Mouse (Mus musculus): ENCODE measurements around the gene Ndufs3.
A peak's percentile ranks its signal among the peaks of the same experiment; 100 is the strongest.

Ndufs3 gene

DNA sequence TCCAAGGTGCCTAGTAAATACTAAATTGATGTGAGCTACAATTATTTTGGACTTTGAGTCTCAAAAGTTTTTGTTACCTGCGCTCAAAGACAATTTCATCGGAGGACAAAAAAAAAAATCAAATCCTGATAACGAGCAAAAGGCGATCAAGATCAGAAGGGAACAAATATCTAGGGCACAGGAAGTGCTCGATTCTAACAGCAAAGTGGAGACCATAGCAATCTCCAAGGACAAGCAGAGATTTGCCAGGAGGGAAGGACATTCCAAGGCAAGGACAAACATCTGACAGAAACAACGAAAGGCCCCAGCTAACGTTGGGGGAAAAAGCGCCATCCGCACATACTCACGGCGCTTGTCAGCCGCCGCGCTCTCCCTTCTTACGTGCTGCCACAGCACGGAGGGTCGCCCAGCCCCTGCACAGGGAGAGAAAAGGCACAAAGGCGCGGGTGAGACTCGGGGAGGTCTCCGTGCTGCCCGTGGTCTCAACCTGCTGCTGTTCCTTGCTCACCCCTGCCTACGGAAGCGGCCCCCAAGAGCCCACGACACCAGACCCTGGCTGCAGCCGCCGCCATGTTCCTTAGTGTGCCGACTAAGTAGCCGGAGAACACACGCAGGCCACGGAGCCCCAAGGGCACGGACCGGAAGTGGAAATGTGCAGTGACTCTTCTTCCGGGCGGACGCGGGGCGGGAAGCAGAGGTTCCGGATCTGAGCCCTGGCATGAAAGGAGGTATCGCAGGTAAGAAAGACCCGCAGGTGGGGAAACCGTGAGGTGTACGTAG lies at the start of gene Ndufs3, which contains the start of gene Kbtbd4:
Gene Ndufs3, minus strand, starts transcription at position 752 of the 780 bp plus-strand sequence.
Gene Kbtbd4, plus strand, starts transcription at position 665 of the 780 bp plus-strand sequence.
- DNase-seq (ENCODE audit: low spot score in 2 of 2) = peak; percentile 82 to 87

DNA sequence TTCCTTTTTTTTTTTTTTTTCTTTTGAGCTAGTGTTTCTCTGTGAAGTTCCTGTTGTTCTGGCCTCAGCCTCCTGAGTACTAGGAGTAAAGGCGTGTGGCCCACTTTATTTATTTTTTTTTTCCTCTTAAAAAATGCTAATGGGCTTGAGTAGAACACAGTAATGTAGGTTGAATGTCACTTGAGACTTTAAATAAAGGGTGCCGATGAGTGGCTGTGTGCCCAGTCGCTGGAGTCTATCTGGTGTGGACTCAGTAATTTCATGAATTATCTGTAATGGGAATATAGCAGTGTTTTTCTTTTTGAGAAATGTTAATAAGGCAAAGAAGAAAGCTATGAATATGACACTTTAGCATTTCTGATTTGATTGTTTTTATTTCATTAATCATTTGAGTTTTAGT lies 48.8 kb upstream of the Ndufs3 start:
- DNase-seq (ENCODE audit: low spot score in 2 of 2) = no peak

- DNase-seq (ENCODE audit: low spot score in 2 of 2) = no peak
These were observed 46.1 kb upstream of the Ndufs3 start for GRCm38 (mm10) chr2:90950582-90951194.

DNA sequence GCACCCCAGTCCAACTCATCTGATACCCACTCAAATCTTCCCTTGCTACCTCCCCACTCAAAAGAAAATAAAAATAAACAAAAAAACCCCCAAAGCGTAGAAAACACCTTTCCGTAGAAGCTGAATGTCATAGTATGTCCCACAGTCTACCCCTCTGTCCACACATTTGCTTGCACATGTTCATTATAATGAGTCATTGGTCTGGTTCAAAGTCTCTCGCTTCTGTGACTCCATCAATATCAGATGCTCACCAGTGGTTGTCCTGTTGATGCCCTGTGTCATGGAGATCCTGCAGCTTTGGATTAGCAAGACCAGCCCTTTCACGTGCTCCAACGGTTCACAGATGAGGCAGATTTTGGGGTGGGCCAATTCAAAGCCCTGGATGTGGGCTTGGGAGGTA lies 45.5 kb upstream of the Ndufs3 start:
- DNase-seq (ENCODE audit: low spot score in 2 of 2) = no peak

DNA sequence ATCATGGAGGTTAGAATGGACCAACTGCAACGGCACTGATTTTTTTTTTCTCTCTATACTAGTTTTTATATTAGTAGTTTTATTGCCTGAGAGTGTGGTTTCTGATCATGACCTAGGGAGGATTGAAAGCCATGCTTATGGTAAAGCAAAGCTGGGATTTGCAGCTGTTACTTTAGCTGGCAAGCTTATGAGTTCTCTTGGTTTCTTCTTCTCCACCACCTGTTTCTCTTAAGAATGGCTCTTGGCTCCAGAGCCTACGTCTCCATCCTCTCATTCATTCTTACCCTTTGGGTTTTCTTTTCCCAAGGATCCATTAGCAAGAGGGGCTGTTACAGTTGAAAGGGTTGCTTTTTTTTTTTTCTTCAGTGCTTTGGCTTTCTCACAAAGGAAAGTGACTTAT lies 37.1 kb upstream of the Ndufs3 start:
- DNase-seq (ENCODE audit: low spot score in 2 of 2) = no peak

DNA sequence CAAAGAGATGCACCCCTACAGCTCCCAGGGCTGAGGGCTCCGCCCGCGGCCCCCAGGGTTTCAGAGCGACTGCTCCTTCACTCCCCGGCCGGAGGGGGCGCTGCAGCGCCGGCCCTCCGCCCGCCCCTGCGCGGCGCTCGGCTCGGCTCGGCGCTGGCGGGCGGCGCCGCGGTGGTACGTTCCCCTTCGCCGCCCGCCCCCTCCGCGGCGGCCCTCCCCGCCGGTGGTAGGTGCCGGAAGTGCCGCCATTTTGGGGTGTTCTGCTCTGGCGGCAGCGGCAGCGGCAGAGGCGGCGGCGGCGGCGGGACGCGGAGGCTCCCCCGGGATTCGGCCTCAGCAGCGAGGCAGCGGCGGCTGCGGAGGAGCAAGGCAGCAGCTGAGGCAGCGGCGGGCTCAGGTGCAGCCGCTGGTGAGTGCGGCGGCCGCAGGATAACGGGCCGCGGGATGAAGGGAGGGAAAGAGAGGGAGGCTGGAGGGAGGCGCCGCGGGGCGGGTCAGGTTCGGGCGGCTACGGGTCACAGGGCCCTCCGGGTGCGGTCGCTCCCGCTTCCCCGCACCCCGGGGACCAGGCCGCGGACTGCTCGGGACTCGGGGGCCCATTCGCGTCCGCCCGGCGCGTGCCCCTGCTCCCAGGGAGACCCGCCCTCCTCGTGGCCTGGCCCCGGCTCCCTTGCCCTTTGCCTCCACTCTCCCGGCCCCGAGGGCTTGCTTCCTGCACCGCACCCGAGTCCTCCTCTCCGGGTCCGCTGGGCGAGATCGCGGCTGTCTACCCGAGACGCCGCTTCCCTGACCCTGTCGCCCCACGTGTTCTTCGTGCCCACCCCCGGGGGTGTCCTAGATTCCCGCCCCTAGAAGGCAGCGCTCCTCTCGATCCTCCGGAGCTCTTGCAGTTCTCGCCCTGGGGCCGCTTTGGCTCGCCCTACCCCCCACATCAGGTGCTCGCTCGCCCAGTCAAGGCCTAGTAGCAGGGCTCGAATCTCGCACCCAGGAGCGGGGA lies 35.9 kb upstream of the Ndufs3 start, which contains the start of gene Celf1:
Gene Celf1, plus strand, starts transcription at position 150 of the 997 bp plus-strand sequence.
- peak; percentile 70 to 83 for DNase-seq (ENCODE audit: low spot score in 2 of 2)

DNA sequence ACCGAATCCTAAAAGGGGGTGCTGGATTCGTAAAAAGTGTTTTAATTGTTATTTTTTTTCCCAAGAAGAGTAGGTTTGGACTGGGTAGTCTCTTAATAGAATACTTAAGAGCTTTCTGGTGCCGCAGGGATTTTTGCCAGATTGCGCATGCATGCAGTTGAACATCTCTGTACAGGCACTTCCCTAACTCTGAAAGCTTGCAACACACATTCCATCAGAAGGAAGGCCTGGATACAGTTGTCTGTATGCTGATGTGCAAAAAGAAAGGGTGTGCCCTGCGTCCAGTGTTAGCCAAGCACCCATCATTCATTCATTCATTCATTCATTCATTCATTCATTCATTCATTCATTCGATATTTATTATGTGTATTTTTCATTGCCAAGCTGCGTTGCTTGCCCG lies 35.1 kb upstream of the Ndufs3 start:
- DNase-seq (ENCODE audit: low spot score in 2 of 2) = no peak

DNA sequence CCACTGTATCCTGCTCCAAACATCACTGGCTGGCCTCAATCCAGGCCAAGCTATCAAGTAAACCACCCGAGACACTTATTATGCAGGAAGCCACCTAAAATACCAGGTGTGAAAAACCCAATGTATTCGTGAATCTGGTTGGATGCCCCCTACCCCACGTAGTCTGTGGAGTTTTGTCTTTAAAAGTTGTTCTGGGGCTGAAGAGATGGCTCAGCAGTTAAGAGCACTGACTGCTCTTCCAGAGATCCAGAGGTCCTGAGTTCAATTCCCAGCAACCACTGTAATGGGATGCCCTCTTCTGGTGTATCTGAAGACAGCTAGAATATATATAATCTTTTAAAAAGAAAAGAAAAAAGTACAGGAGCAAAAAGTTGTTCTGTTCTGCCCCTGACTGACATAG lies 33.7 kb upstream of the Ndufs3 start:
- no peak for DNase-seq (ENCODE audit: low spot score in 2 of 2)

DNA sequence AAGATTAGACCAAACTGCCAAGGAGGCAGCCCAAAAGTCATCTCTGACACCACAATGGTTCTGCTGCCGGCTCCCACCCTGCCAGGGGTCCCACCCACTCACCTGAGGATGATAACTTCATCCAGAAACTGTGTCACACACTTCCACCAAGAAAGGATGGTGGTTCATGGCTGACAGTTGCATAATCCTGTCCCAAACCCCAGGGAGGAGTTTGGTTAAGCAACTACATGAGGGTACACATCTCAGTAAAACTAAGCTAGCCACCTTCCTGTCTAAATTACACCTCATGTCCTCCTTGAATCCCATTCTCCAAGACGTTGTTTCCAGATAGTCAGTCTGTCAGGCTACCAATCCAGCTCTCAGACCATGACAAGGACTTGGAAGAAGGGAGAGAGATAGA lies 27.6 kb upstream of the Ndufs3 start:
- no peak for DNase-seq (ENCODE audit: low spot score in 2 of 2)

DNA sequence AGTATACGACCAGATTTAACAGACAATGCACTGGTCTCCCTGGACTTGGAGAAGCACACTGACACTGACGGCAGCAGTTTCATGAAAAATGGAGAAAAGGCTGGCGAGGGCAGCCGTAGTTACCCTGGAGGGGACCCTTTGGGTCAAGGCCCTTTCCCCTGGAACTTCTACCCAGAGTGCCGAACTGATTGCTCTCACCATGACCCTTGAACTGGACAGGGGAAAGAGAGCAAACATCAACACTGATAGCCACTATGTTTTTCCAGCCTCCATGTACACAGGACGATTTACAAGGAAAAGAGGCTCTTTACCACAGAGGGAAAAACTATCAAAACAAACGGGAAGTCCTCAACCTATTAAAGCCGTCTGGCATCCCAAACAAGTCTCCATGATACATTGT lies 27.2 kb upstream of the Ndufs3 start:
- DNase-seq (ENCODE audit: low spot score in 2 of 2) = no peak

DNA sequence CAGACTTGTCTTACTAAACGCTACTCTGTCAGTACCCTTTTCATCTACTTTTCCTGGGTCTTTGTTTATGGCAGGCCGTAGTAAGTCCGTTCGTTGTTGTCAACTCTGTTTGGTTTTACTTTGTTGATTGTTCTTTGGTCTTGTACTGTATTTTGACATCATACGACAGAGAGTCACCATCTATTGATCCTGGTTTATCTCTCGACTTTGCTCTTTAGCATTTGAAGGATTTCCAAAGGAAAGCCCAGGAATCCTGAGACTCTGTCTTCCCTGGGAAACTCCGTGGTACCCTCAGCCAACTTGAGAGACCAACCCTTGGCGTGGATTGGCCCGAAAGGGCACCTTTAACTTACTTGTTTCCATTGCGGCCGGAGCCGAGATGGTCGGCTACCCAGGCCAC lies 23.9 kb upstream of the Ndufs3 start:
- no peak for DNase-seq (ENCODE audit: low spot score in 2 of 2)

DNA sequence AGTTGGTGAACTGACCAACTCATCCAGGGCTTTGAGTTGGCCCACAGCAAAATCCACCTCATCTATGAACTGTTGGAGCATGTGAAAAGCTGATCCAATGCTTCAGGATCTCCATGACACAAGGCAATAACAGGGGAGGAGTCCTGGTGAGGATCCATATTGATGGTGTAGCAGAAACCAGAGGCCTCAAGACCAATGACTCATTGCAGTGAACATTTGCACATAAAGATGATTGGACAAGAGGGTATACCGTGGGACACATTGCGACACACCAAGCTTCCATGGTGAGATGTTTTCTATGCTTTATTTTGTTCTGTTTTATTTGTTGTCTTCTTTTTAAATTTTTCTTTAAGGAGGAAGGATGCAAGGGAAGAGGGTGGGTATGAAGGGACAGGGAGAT lies 18.0 kb upstream of the Ndufs3 start:
- no peak for DNase-seq (ENCODE audit: low spot score in 2 of 2)

- DNase-seq (ENCODE audit: low spot score in 2 of 2) = no peak
These were observed 16.6 kb upstream of the Ndufs3 start for GRCm38 (mm10) chr2:90921178-90921577.

DNA sequence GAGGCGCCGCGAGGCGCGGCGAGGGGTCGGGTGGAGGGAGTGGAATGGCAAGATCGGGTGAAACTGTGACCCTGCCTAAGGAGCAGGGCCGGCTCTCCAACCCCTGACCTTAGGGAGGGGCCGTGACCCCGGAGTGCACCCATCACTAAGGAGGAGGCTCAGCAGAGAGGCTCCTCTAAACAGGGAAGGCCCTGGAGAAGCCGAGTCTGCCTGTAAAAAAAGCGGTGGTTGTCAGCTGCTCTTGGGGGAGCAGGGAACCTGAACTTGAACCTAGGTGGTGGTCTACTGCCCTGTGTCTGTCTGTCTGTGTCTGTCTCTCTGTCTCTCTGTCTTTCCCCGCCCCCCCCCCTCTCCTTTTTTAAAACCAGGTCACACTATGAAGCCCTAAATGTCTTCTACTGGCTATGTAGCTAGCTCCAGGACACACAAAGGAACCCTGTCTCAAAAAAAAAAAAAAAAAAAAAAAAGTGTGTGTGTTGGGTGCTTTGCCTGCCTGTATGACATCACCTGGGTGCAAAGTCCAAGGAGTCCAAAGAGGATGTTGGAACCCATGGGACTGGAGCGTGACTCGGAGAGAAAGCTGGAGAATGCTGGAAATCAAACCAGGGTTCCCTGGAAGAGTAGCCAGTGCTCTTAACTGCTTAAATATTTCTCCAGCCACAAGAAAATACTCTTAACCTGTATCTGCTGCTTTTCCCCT lies 13.5 kb upstream of the Ndufs3 start:
- no peak for DNase-seq (ENCODE audit: low spot score in 2 of 2)

DNA sequence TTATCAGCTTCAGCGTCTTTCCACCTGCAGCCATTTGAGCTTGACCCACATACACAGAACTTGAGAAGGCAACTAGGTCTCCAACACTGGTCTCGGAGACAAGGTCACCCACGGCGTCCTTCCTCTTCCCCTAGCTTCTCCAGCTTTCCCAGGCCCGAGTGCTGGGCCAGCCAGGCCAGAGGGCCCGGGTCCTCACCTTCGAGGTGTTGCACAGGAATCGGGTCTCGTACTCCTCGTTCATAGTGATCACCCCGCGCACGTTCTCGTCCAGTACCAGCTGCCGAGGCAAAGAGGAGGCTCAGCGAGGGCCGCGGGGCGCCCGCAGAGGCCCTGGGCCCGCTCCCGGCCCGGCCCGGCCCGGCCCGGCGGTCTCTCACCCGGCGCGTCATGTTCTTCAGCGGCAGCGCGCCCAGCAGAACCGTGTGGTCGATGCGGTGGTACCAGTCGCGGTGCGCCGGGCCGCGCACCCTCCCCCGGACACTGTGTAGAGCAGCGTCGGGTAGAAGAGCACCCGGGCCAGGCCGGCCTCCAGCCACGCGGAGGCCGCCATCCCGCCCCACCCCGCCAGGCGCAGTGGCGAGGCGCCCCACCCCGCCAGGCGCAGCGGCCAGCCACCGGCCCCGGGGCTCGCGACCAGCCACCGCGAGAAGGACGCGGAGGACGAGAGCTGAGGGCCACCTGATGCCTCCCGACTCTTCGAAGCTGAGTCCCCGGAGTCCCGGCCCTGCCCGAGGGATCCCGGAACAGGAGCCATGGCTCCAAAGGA lies 12.8 kb upstream of the Ndufs3 start:
- DNase-seq (ENCODE audit: low spot score in 2 of 2) = peak; percentile 44 to 58

DNA sequence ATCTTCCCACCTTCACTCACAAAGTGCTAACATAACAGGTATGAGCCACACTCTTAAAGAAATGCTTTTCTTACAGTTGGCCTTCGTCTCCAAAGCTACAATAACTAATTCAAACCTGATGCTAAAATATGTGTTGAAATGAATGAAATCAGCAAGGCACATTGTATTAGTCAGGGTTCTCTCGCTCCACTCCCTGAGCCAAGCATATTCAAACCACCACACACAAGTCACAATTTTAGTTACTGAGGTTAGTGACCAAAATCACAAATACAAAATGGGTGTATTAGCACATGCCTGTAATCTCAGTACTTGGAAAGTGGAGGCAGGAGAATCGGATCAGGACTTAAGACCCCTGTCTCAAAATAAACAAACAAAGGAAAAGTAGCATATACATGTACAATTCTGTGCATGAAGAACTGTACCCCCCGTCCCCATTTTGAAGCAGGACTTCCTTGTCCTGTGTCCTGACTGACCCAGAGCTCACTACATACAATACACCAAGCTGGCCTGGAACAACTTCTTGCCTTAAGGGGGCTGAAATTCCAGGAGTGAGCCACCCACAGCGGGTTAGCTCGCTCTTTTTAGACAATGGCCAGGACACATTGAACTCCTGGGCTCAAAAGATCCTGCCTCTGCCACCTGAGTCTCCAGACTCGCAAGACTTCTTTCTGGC lies 12.1 kb upstream of the Ndufs3 start:
- no peak for DNase-seq (ENCODE audit: low spot score in 2 of 2)

DNA sequence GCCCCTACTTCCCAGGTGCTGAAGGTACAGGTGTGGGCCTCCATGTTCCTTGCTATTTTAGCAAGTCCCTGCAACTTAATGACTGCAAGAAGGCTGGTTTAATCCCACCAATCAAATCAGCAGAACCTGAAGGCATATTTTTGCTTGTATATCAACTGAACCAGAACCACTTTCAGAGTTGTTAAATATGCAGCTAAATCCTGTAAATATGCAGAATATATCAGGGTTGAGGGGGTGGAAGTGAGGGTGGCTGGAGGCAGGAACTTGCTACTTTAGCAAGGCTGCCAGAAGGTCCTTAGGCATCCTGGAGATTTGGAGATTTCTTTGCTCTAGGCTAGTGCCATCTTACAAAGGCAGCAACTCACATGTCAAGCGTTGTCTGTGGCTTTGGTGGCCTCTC lies 10.9 kb upstream of the Ndufs3 start:
- no peak for DNase-seq (ENCODE audit: low spot score in 2 of 2)

DNA sequence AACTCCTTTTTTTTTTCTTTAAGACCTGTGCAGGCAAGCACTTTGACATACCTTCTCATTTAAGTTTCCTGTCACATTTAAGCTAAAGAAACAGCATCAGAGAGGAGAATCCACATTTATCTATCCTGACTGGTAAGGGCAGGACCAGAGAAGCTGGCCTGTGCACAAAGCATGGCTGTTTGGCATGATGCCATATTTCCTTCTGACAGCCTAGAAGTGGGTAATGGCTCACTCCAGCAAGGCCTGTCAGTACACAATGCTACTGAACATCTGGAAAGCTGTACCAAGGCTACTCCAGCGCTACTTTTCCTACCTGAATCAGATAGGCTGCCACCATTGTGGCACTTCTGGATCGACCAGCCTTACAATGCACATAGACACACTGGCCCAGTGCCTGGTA lies 9.0 kb upstream of the Ndufs3 start:
- no peak for DNase-seq (ENCODE audit: low spot score in 2 of 2)

DNA sequence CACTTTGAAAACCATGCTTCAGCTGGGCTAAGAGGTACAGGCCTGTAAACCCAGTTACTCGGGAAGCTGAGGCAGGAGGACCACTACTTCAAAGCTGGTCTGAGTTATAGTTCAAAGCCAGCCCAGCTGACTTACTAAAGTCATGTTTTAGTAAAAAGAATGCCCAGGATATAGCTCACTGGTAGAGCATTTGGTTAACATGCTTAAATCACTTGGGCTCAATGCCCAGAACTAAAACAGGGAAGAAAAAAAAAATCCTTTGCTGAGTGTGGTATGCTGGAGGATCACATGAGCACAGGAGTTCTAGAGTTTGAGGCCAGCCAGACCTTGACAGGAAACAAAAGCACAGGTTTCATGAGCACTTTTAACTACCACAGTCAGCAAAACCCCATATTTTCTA lies 7.0 kb upstream of the Ndufs3 start:
- DNase-seq (ENCODE audit: low spot score in 2 of 2) = no peak

GRCm38 (mm10) chr2:90910861-90911260 lies 6.2 kb upstream of the Ndufs3 start:
- no peak for DNase-seq (ENCODE audit: low spot score in 2 of 2)
